Mouse (Mus musculus) kidney, adult 2 months (tissue): Measurements from ENCODE around the gene Foxp1. TPM values are rescaled to one million over a fixed set of nuclear protein-coding genes. Genes with fewer than 3 reads are reported as not detected.

Source experiments
- DNase-seq: peaks from one replicate; pipeline ENCODE4 v3.0.0; 2021
- H3K27ac ChIP-seq: fragments of 200-500 bp; 2 replicates; pipeline ENCODE4 v1.5.1; 2012; ENCODE audit warnings: low read depth, low read length, control low read depth, inconsistent platforms; ENCODE audit not compliant: insufficient read depth
- H3K27me3 ChIP-seq: fragments of 200-500 bp; replicated peaks from 2 replicates; pipeline ENCODE4 v1.6.1; 2012; ENCODE audit warnings: mild to moderate bottlenecking, moderate library complexity, low read length, inconsistent platforms; ENCODE audit not compliant: control insufficient read depth, insufficient read depth
- H3K36me3 ChIP-seq: fragments of 200-500 bp; 2 replicates; pipeline ENCODE4 v1.6.1; 2012; ENCODE audit warnings: mild to moderate bottlenecking, moderate library complexity, low read length, inconsistent platforms; ENCODE audit not compliant: control insufficient read depth, insufficient read depth
- H3K4me1 ChIP-seq: fragments of 200-500 bp; 2 replicates; pipeline ENCODE4 v1.6.1; 2011; ENCODE audit warnings: low read length; ENCODE audit not compliant: control insufficient read depth, insufficient read depth
- H3K4me3 ChIP-seq: fragments of 200-500 bp; 2 replicates; pipeline ENCODE4 v1.5.1; 2011; ENCODE audit warnings: mild to moderate bottlenecking, low read depth, low read length, control low read depth; ENCODE audit not compliant: insufficient read depth
- CTCF ChIP-seq: fragments of 200-500 bp; conservative IDR thresholded peaks from 2 replicates; pipeline ENCODE4 v1.5.1; 2011; ENCODE audit warnings: low read depth, mild to moderate bottlenecking, control low read depth, low read length, moderate library complexity, mixed read lengths; ENCODE audit not compliant: insufficient read depth, insufficient read length
- POLR2A ChIP-seq: fragments of 200-500 bp; IDR thresholded peaks from one replicate; pipeline ENCODE4 v1.6.1; 2011; ENCODE audit warnings: low read depth, low read length, control low read depth
- WGBS: fragments of 180-500 bp; shearing (Covaris S2); methylation state at CpG from one replicate; pipeline ENCODE4 v1.1.7; 2018; 5-methylcytosine and 5-hydroxymethylcytosine counted together
- polyA plus RNA-seq: library from polyadenylated mRNA; depleted of rRNA; stranded (reverse); fragments of >200 nt; gene quantifications from 2 replicates; pipeline ENCODE4 v1.2.3, GENCODE M21; 2012

Foxp1 gene
- polyA plus RNA-seq, 1 experiment, result 32.8 TPM

- H3K4me3 ChIP-seq, result no peak overlapping the region
- H3K27ac ChIP-seq, result no peak overlapping the region
- no peaks in the 10 kb centered on the region for H3K27me3 ChIP-seq
- 95% methylated on average over 5 of the region's 5 CpGs for WGBS
- no peak for TF ChIP-seq CTCF
- TF ChIP-seq POLR2A, result no peak
- no peaks in the 10 kb centered on the region for H3K36me3 ChIP-seq
- no peak for DNase-seq
- H3K4me1 ChIP-seq, result peaks cover 4% of the 10 kb centered on the region; the same call in 1 of the 2 replicates
Measured at GRCm38 (mm10) chr6:99297535-99297934, 225.0 kb downstream of the Foxp1 start.

- no peak overlapping the region for H3K4me3 ChIP-seq
- TF ChIP-seq CTCF, result no peak
- no peak for TF ChIP-seq POLR2A
- H3K27me3 ChIP-seq, result no peaks in the 10 kb centered on the region
- WGBS, result 59% methylated on average over 8 of the region's 8 CpGs
- no peaks in the 10 kb centered on the region for H3K36me3 ChIP-seq
- DNase-seq, result no peak
- H3K4me1 ChIP-seq, result no peaks in the 10 kb centered on the region
- no peak overlapping the region for H3K27ac ChIP-seq
Measured at GRCm38 (mm10) chr6:99295495-99295894, 227.0 kb downstream of the Foxp1 start.

- no peak overlapping the region for H3K27ac ChIP-seq
- no peaks in the 10 kb centered on the region for H3K27me3 ChIP-seq
- TF ChIP-seq CTCF, result no peak
- no peak for TF ChIP-seq POLR2A
- DNase-seq, result no peak
- 75% methylated on average over 4 of the region's 4 CpGs for WGBS
- H3K4me3 ChIP-seq, result no peak overlapping the region
- H3K4me1 ChIP-seq, result no peaks in the 10 kb centered on the region
- H3K36me3 ChIP-seq, result no peaks in the 10 kb centered on the region
Measured at GRCm38 (mm10) chr6:99289220-99289619, 233.3 kb downstream of the Foxp1 start.

GRCm38 (mm10) chr6:99285026-99285425 lies 237.5 kb downstream of the Foxp1 start:
- WGBS, result 72% methylated on average over 3 of the region's 3 CpGs
- TF ChIP-seq POLR2A (no peak), CTCF (no peak)
- no peaks in the 10 kb centered on the region for H3K36me3 ChIP-seq
- no peak overlapping the region for H3K27ac ChIP-seq
- DNase-seq, result no peak
- H3K4me1 ChIP-seq, result peaks cover 8% of the 10 kb centered on the region; the same call in 1 of the 2 replicates
- H3K27me3 ChIP-seq, result no peaks in the 10 kb centered on the region
- H3K4me3 ChIP-seq, result no peak overlapping the region

GRCm38 (mm10) chr6:99284019-99284418 lies 238.5 kb downstream of the Foxp1 start:
- H3K4me3 ChIP-seq, result no peak overlapping the region
- H3K27ac ChIP-seq, result no peak overlapping the region
- no peak for DNase-seq
- no peak for TF ChIP-seq POLR2A
- no peak for TF ChIP-seq CTCF
- H3K27me3 ChIP-seq, result no peaks in the 10 kb centered on the region
- WGBS, result 87% methylated on average over 4 of the region's 4 CpGs
- no peaks in the 10 kb centered on the region for H3K36me3 ChIP-seq
- peaks cover 8% of the 10 kb centered on the region; the same call in 1 of the 2 replicates for H3K4me1 ChIP-seq

GRCm38 (mm10) chr6:99282866-99283657 lies 239.5 kb downstream of the Foxp1 start:
- Histone ChIP-seq H3K36me3 (no peaks in the 10 kb centered on the region), H3K27ac (no peak overlapping the region), H3K27me3 (no peaks in the 10 kb centered on the region), H3K4me1 (peaks cover 8% of the 10 kb centered on the region; the same call in 1 of the 2 replicates), H3K4me3 (no peak overlapping the region)
- WGBS, result 59% methylated on average over 15 of the region's 15 CpGs
- no peak for TF ChIP-seq POLR2A
- TF ChIP-seq CTCF, result no peak
- no peak for DNase-seq

GRCm38 (mm10) chr6:99281433-99281832 lies 241.1 kb downstream of the Foxp1 start:
- WGBS, result 92% methylated on average over 9 of the region's 9 CpGs
- H3K27ac ChIP-seq, result no peak overlapping the region
- peaks cover 8% of the 10 kb centered on the region; the same call in 1 of the 2 replicates for H3K4me1 ChIP-seq
- no peak for DNase-seq
- TF ChIP-seq POLR2A, result no peak
- TF ChIP-seq CTCF, result no peak
- H3K4me3 ChIP-seq, result no peak overlapping the region
- H3K36me3 ChIP-seq, result no peaks in the 10 kb centered on the region
- H3K27me3 ChIP-seq, result no peaks in the 10 kb centered on the region
